Mouse (Mus musculus) erythroid progenitor cell, adult 5-6 weeks (primary cell): Measurements from ENCODE around the gene Oas1a. TPM values are rescaled to one million over a fixed set of nuclear protein-coding genes. Genes with fewer than 3 reads are reported as not detected.
"Not testable (repeated sequence)": the region's sequence is repeated elsewhere in the genome, so short reads cannot be mapped to it uniquely, and the experiment has no call there.

Experiments
- ATAC-seq: replicated peaks from 2 replicates; pipeline ENCODE4 v1.8.0; 2016; ENCODE audit warnings: moderate number of reproducible peaks, mild to moderate bottlenecking, moderate TSS enrichment, inconsistent platforms; ENCODE audit not compliant: poor library complexity, low FRiP score, severe bottlenecking
- total RNA-seq, 2 experiments: library from RNA; stranded (forward) in 1 of 2; stranded (reverse) in 1 of 2; fragments of 150-400 nt in 1 of 2; fragments of 186-747, 209-891 nt in 1 of 2; gene quantifications; 2 replicates each; pipeline versions ENCODE4 v1.2.3 to v1.2.4; 2015 to 2017; ENCODE audit warnings: low replicate concordance in 2 of 2

The Oas1a gene
- total RNA-seq (2015; ENCODE audit: low replicate concordance), result 2.5 and 16.3 TPM in 2 replicates
- 5.1 and 6.5 TPM in 2 replicates for total RNA-seq (2017; ENCODE audit: low replicate concordance)

DNA sequence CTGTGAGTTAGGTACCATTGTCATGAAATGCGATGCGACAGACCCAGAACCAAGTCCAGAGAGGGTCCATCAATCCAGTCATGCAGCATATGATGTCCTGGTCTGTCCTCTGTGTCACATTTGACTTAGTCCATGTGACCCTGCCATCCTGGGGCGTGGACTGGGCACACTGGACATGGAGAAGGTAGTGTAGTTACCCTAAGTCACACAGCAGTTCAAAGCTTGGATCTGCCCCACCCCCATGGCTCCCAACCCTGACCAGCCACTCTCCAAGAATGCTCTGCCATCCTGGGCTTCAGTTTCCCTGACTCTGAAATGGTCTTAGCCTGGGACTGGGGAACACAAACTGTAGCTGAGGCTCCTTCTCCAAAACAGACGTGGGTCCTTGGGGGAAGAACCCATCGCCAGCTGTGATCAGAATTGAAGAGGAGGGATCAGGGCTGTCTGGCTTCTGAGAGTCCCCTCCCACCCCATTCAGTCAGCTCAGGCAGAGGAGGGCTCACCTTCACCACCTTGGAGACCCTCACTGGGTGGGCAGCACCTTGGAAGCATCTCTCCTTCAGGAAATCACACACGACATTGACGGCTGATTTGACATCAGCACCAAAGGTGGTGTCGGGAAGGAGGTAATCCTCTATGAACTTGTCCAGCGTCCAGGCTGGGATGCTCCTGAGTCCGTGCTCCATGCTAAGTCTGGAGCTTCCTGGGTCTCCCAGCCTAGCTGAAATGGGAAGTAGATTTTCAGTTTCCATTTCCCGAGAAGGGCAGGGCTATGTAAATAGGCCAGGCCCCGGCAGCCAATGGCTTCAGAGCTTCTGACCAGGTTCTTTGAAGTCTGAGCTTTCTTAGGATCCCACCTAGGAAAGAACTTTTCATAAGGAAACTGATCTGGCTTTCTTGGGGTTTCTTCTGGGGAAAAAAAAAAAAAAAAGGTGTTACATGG lies at the start of gene Oas1a:
TSS of gene Oas1a (minus strand) at position 731 of the 943 bp plus-strand sequence.
- peak; percentile 72 for ATAC-seq

DNA sequence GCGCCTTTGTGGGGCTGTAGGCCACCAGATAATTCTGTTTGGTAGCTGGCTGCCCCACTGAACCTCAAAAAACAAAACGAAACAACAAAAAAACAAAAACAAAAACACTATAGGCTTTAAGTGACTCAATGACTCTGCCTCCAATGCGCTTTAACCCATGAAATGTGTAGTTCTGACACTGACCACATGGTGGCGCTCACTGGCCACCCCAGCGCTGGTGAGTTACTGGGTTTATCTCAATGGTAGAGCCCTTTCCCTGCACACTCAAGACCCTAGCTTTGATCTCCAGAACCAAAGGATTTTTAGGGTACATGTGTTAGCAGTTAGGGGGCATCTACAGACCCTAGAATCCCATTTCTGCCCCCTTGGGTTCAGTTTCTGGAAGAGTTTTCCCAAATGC lies 46.7 kb upstream of the Oas1a start:
- ATAC-seq, result no peak

DNA sequence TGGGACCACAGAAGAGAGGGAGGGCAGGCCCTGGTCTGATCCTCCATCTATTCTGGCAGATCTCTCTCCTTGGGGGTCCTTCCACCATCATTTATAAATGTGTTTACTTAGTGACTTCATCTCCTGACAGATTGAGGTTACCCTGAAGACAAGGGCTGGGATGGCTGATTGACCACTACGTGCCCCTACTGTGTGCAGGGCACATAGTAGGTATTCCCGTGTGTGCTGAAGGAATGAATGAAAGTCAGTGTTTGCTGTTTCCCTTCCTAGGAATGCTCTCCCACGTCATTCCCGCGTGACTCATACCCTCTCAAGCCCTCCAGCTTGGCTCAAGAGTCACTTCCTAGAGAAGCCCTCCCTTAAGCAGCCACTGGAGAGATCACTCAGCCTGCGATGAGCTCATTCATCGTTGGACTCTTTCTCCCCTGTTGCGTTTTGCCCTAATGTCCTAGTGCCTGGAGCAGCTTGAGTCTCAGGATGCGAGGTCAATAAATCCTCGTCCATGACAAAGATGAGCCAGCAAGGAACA lies 45.0 kb upstream of the Oas1a start:
- no peak for ATAC-seq

DNA sequence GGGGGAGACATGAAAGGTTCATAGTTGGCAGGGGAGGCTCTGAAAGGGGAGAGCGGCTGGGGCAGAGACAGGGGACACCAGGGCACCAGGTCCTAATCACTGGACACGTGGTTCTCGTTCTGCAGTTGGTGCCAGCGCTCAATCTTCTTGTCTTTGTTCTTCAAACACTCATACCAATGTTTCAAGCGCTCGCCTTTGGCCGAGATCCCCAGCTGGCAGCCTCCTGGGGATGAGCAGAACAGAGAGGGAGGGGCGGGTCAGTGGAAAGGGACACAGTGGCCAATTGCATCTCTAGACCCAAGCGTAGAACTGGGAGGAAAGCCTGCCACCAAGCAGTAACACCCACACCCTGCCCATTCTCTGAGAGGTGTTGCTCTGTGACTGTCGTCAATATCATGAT lies 34.8 kb upstream of the Oas1a start:
- no peak for ATAC-seq

- ATAC-seq, result no peak
Measured at GRCm38 (mm10) chr5:120938586-120938985, 31.3 kb upstream of the Oas1a start.

DNA sequence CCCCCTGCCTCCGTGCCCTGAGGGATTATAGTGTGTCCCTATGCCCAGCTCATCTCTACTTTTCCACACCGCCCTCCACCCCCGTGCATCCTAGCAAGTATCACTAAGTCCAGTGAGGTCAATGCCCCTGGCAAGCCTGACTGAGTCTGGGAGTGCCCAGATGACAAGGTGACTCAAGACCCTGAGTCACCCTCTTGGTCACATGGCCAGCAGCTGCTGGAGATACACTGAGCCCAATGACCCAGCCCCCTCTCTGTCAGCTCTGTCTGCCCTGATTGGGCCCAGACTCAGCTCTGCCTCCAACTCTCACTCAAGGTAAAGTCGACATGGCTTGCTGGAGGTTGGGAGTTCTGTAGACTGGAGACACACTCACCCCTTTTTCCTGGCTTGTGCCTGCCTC lies 30.5 kb upstream of the Oas1a start:
- no peak for ATAC-seq

- no peak for ATAC-seq
Measured at GRCm38 (mm10) chr5:120933966-120934365, 26.6 kb upstream of the Oas1a start.

- 0 out of 2 replicates have a peak, but pooled peaks have one; percentile 45 for ATAC-seq
Measured at GRCm38 (mm10) chr5:120927036-120927435, 19.7 kb upstream of the Oas1a start.

- not testable (repeated sequence) for ATAC-seq
Measured at GRCm38 (mm10) chr5:120926311-120926710, 19.0 kb upstream of the Oas1a start.

DNA sequence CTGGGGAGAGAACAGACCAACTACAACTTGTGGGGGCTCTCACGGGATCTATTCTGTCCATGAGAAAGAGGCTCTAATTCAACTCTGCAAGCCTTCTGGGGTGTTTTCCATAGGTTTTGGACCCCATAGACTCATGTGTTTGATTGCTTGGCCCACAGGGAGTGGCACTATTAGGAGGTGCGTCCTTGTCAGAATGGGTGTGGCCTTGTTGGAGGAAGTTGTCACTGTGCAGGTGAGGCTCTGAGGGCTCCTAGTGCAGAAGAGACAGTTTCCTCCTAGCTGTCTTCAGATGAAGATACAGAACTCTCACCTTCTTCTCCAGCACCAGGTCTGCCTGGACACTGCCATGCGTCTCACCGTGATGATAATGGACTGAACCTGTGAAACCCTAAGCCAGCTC lies 17.2 kb upstream of the Oas1a start:
- not testable (repeated sequence) for ATAC-seq

DNA sequence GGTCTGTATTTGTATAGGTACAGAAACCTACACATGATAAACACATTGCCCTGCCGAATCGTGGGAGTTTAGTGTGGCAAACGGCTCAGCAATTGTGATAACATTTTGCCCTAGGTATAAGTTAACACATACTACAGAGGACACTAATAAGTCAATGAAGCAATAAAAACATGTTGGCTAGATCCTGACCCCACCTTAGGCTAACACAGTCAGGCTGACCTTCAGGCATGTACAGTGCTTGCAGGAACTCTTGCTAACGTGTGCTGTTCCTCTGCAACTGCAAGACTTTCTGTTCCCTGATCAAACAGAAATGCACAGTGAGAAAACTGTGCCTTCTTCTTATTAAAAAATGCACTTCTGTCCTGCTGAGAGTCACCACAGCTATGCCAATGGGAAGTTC lies 16.6 kb upstream of the Oas1a start:
- ATAC-seq, result no peak

- no peak for ATAC-seq
Measured at GRCm38 (mm10) chr5:120920296-120920695, 13.0 kb upstream of the Oas1a start.

- not testable (repeated sequence) for ATAC-seq
Measured at GRCm38 (mm10) chr5:120919156-120919935, 12.0 kb upstream of the Oas1a start.

GRCm38 (mm10) chr5:120914204-120914603 lies 6.9 kb upstream of the Oas1a start, which contains the start of gene Oas1d:
Gene Oas1d (plus strand): TSS chr5:120914536.
- ATAC-seq, result not testable (repeated sequence)

DNA sequence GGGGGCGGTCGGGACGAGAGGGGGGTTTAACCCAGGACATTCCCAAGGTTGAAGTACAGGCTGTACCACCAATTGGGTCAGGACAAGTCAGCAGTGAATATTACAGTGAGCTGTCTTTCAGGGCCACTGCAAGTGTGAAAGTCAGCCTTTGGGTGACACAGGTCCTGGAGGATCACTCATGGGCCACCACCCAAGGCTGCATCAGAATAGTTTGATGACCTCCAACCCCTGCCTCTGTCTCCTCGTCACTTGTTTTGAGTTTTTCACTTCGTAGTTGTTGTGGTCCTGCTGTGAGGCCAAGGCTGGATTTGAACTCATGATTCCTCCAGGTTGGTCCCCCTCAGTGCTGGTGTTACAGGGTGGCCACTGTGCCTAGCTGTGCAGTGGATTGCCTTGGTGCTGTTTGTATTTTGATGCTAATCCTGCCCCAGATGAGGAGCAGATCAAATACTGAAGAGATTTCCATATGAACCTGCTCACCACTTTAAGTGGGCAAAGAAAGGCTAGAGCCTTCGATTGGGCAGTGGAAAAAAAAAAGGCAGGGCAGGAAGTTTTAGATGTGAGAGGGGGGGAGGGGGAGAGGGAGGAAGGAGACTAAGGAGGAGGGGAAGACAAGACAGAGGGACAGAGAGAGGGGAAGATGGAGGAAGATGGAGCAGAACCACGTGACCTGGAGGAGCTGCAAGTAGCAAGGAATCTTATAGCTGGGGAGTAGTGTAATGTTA lies 1.0 kb upstream of the Oas1a start:
- no peak for ATAC-seq

GRCm38 (mm10) chr5:120902056-120902455 lies 5.3 kb downstream of the Oas1a start:
- ATAC-seq, result no peak

- no peak for ATAC-seq
Measured at GRCm38 (mm10) chr5:120900666-120901065, 6.7 kb downstream of the Oas1a start.

DNA sequence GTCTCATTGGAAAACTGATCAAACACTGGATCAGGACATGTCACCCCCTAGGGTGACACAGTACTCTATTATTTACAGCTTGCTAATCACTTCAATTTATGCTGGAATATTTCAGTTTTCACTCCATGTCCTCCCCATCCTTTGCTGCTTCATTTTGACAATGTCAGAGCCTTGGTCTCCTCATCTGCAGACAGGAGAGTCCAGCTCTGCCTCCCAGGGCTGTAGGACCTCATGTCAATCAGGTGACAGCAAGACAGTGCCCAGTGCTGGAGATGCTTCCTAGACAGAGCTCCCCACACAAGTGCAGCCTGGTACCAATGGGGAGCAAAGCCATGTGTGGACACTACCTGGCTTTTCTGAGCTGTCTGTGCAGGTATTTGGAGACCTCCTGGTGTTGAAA lies 8.6 kb downstream of the Oas1a start:
- ATAC-seq, result no peak

DNA sequence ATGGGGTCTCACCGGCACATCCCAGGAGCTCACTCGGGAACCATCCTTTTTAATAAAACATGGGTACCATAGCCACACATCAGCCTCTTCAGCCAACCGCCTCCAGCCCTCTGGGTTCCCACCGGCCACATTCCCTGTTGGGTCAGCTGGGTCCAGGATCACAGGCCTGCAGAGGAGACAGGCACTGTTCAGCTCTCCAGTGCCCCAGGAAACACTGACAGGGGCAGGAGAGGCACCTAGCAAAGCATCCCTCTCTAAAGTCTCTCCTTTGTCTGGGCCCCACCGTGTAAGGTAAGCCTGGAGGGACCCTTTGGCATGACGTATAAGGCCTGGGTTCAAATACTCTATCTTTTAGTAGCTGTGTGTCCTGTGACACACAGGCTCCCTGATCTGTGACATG lies 9.0 kb downstream of the Oas1a start:
- no peak for ATAC-seq
